In the genomic region with DNA sequence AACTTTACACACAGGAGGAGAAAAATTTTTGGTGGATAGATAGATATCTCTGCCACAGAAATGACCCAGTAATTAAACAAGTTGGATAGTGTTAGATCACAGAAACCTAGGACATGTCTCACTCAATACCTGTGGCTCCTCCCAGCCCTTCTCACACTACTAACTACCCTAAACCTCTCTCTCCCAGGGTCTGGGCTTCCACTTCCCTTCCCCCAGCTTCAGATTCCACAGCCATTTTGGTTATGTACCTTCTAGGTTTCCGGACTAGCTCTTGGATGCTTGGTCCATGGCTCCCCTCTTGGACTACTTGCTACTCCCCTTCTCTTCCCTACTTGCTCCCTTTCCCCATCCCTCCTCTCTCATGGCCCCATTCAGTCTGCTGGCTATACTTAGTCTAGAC, we compare ENCODE assay signal across 23 mouse cellular contexts.
"Had no signal": no experiment of that assay in that cellular context is flagged by ENCODE, and none has a peak within 500 bp of the region (broad histone marks: within the 10 kb centered on the region; RNA-seq: fewer than 3 reads in every experiment).

No protein-coding gene starts in this region.

- H3K4me3 ChIP-seq: gastrocnemius, adult 2 months; heart, embryonic 10.5 days; heart, embryonic 12.5 days; hindbrain, embryonic 13.5 days; hindbrain, embryonic 15.5 days; layer of hippocampus, adult 2 months; left cerebral cortex, adult 2 months; limb, embryonic 10.5 days; limb, embryonic 12.5 days; liver, embryonic 13.5 days; liver, embryonic 15.5 days had no signal

- H3K27me3 ChIP-seq: heart, embryonic 12.5 days; hindbrain, embryonic 13.5 days; hindbrain, embryonic 15.5 days; limb, embryonic 12.5 days; liver, embryonic 13.5 days; liver, embryonic 15.5 days had no signal

- H3K4me1 ChIP-seq: limb, embryonic 10.5 days; limb, embryonic 12.5 days; liver, embryonic 13.5 days; liver, embryonic 15.5 days had no signal

- H3K36me3 ChIP-seq: heart, embryonic 10.5 days; heart, embryonic 12.5 days; hindbrain, embryonic 13.5 days; hindbrain, embryonic 15.5 days; limb, embryonic 10.5 days; limb, embryonic 12.5 days; liver, embryonic 13.5 days; liver, embryonic 15.5 days had no signal

- H3K9me3 ChIP-seq: heart, embryonic 10.5 days; heart, embryonic 12.5 days; hindbrain, embryonic 13.5 days; hindbrain, embryonic 15.5 days; limb, embryonic 10.5 days; limb, embryonic 12.5 days; liver, embryonic 13.5 days; liver, embryonic 15.5 days had no signal

- H3K27ac ChIP-seq: gastrocnemius, adult 2 months; heart, embryonic 10.5 days; hindbrain, embryonic 13.5 days; hindbrain, embryonic 15.5 days; hindbrain, postnatal 0 days; layer of hippocampus, adult 2 months; left cerebral cortex, adult 2 months; limb, embryonic 10.5 days; limb, embryonic 12.5 days; liver, embryonic 13.5 days; liver, embryonic 15.5 days had no signal

- DNase-seq: gastrocnemius, adult 2 months; gastrocnemius, postnatal 10 days; gastrocnemius, postnatal 25 days; heart, adult 18-20 months; heart, postnatal 10 days; heart, postnatal 36 days; kidney, adult 11 months; kidney, adult 2 months; kidney, postnatal 10 days; kidney, postnatal 25 days; kidney, postnatal 4 days; liver; liver, embryonic 13.5 days had no signal
